Mouse (Mus musculus) embryonic fibroblast, embryonic 13.5 days (primary cell): ENCODE data around the gene Caap1.

ENCODE experiments used
- CTCF ChIP-seq: IDR thresholded peaks from 2 replicates; pipeline ENCODE4 v1.5.1; 2011; ENCODE audit warnings: mild to moderate bottlenecking, control low read depth, low read length, moderate library complexity, borderline replicate concordance; ENCODE audit not compliant: insufficient read depth
- POLR2A ChIP-seq: IDR thresholded peaks from 2 replicates; pipeline ENCODE4 v1.6.1; 2011; ENCODE audit warnings: low read depth, mild to moderate bottlenecking, control low read depth, low read length, moderate library complexity

- TF ChIP-seq CTCF = no peak
- no peak for TF ChIP-seq POLR2A
Observed at GRCm38 (mm10) chr4:94554955-94555494, 1.6 kb downstream of the Caap1 start.
